Mouse (Mus musculus) small intestine, adult 2 months (tissue): ENCODE measurements at regions not wholly inside any gene's neighbourhood (a gene's known extent, or its start where the extent isn't known, plus 50 kb on each side); places are given as distances from the start of the nearest gene placed in this dataset.

Source experiments
- CTCF ChIP-seq: fragments of 200-500 bp; IDR thresholded peaks from 2 replicates; pipeline ENCODE4 v1.5.1; 2012; ENCODE audit warnings: low read depth, mild to moderate bottlenecking, control low read depth, inconsistent platforms, low read length, moderate library complexity, mixed read lengths; ENCODE audit not compliant: insufficient replicate concordance, insufficient read length; ENCODE audit errors: extremely low read depth
- POLR2A ChIP-seq: fragments of 200-500 bp; IDR thresholded peaks from 2 replicates; pipeline ENCODE4 v1.6.1; 2012; ENCODE audit warnings: low read depth, mild to moderate bottlenecking, control low read depth, inconsistent platforms, low read length, moderate library complexity

GRCm38 (mm10) chr8:12500291-12500690, 72.5 kb upstream of the Spaca7 start:
- TF ChIP-seq POLR2A (no peak), CTCF (no peak)
